Mouse (Mus musculus): ENCODE measurements around the gene Tnfrsf19. TPM values are rescaled to one million over a fixed set of nuclear protein-coding genes. Genes with fewer than 3 reads are reported as not detected.

Tnfrsf19 gene
- polyA plus RNA-seq (2012; rRNA removed; ENCODE audit: low replicate concordance), result 4.9 and 10.2 TPM in 2 replicates

DNA sequence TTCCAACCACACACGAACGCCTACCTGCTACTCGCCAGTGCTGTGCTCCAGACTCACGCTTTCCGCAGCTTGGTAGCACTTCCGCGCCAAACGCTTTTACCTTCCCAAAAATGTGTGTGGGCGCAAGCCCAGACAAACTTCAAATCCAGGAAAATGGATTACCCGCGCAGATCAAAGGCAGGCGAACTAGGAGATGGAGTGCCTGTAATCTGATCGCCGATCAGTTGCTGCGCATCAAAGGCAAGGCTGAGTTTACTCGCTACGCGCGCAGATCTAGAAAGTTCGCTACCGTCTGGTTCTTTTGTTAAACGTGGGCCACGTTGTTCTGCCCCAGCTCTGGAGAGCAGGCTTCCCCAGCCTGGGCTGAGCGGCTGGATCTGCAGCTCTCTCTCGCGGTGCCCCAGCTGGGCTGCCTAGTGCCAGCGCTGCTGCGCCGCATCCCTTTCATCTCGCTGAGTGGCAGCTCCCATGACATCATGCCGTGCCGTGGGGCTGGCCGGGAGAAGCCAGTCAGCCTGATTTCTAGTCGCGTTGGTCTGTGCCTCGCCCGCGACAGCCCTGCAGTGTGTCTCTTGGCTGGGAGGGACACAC, at the start of gene Tnfrsf19:
Tnfrsf19 (minus strand) TSS at position 400 of the 591 bp plus-strand sequence.

Other genes starting within 250 kb of the Tnfrsf19 start
- gene Sacs, start 92.0 kb upstream of the Tnfrsf19 start, polyA plus RNA-seq (2012; rRNA removed; ENCODE audit: low replicate concordance), result 0.76 and 1.5 TPM in 2 replicates
- 0.06 and 22.2 TPM in 2 replicates for gene Sgcg, start 212.0 kb upstream of the Tnfrsf19 start, polyA plus RNA-seq (2012; rRNA removed; ENCODE audit: low replicate concordance)